Mouse (Mus musculus): ENCODE data around the gene Man1a.

DNA sequence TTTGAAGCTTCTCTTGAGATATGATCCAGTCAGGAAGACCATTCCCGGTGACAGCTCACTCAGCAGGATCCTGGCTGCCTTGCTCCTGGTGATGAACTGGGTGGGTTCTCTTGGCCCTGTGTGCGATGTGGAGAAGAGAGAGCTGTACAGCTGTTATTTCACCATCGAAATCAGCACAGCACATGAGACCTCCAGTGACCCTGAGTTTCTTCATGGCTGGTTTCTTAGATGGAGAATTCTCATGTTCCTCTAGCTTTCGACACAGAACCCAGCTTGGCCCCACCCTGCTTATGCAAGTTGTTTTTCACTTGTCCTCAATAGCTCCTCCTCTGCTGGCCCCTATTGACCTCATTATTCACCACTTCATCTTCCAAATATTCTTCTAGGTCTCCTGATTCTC, 200.5 kb downstream of the Man1a start:
- TF ChIP-seq E2F4 (IDR thresholded peaks at IDR 0.05; ENCODE audit: insufficient read depth) (no peak), POLR2A (IDR thresholded peaks at IDR 0.05; ENCODE audit: insufficient read length, low read depth) (no peak), POLR2AphosphoS2 (IDR thresholded peaks at IDR 0.05; ENCODE audit: insufficient read length, low read depth) (no peak), MYOG (IDR thresholded peaks at IDR 0.05; ENCODE audit: control insufficient read depth in 1 of 3, insufficient read depth in 1 of 3, insufficient read length in 2 of 3, low read depth in 2 of 3) (no peak), TCF12 (IDR thresholded peaks at IDR 0.05; ENCODE audit: insufficient read depth, poor library complexity, severe bottlenecking) (no peak)
